ENCODE assay signal across 8 mouse cellular contexts in genomic region chr7:13288621-13289020, GRCm38 (mm10). TPM values are rescaled to one million over a fixed set of nuclear protein-coding genes. Genes with fewer than 3 reads are reported as not detected.
DNase-seq lines count a peak whose midpoint lies in the region; ATAC-seq and TF ChIP-seq lines count a peak whose summit lies in the region.

No protein-coding gene starts in this region.

- no peaks in the 10 kb centered on the region for H3K27me3 ChIP-seq in intestine, embryonic 16.5 days (replicated peaks; ENCODE audit: control insufficient read depth, insufficient read depth, low read length)
- H3K27me3 ChIP-seq in intestine, embryonic 15.5 days (replicated peaks) = no peaks in the 10 kb centered on the region
- no peaks in the 10 kb centered on the region for H3K27me3 ChIP-seq in kidney, embryonic 14.5 days (ENCODE audit: control insufficient read depth, insufficient read depth, low read length)
- H3K27me3 ChIP-seq in neural tube, embryonic 12.5 days (replicated peaks) = no peaks in the 10 kb centered on the region
- H3K27me3 ChIP-seq in thymus, adult 2 months (ENCODE audit: control insufficient read depth, insufficient read depth, low read length) = no peaks in the 10 kb centered on the region

- TF ChIP-seq CTCF in thymus, adult 2 months (IDR thresholded peaks at IDR 0.05; ENCODE audit: borderline replicate concordance, control insufficient read depth, extremely low read depth, insufficient read depth, low read length, poor library complexity) = no peak

- no peak for TF ChIP-seq POLR2A in thymus, adult 2 months (IDR thresholded peaks at IDR 0.05; ENCODE audit: control insufficient read depth, extremely low read depth, insufficient read depth, low read length, poor library complexity)

- 44% methylated on average over 5 of the region's 5 CpGs for WGBS in intestine, embryonic 16.5 days
- WGBS in intestine, embryonic 15.5 days = 44% methylated on average over 5 of the region's 5 CpGs
- 61% methylated on average over 5 of the region's 5 CpGs for WGBS in kidney, embryonic 14.5 days
- 48% methylated on average over 5 of the region's 5 CpGs for WGBS in neural tube, embryonic 12.5 days
- WGBS in thymus, adult 2 months = 85% methylated on average over 5 of the region's 5 CpGs

- no peak overlapping the region for H3K4me2 ChIP-seq in intestine, embryonic 16.5 days (ENCODE audit: low read depth, low read length)
- no peak overlapping the region for H3K4me2 ChIP-seq in intestine, embryonic 15.5 days (replicated peaks)
- no peak overlapping the region for H3K4me2 ChIP-seq in kidney, embryonic 14.5 days (replicated peaks; ENCODE audit: low read depth, low read length)
- no peak overlapping the region for H3K4me2 ChIP-seq in neural tube, embryonic 12.5 days (replicated peaks)

- peak; percentile 48; the same call in 1 of the 2 replicates for ATAC-seq in intestine, embryonic 16.5 days
- ATAC-seq in intestine, embryonic 15.5 days = no peak
- ATAC-seq in common myeloid progenitor, adult 5-6 weeks (replicated peaks; ENCODE audit: low read depth, poor library complexity, severe bottlenecking) = peak; percentile 75
- 0 out of 2 replicates have a peak, but pooled peaks have one; percentile 57 for ATAC-seq in kidney, embryonic 14.5 days (ENCODE audit: low FRiP score, low TSS enrichment)
- peak; percentile 63; the same call in 1 of the 2 replicates for ATAC-seq in neural tube, embryonic 12.5 days (ENCODE audit: low FRiP score, low read depth)

- H3K4me1 ChIP-seq in intestine, embryonic 16.5 days (ENCODE audit: control insufficient read depth, insufficient read depth, low read length) = no peaks in the 10 kb centered on the region
- H3K4me1 ChIP-seq in intestine, embryonic 15.5 days (replicated peaks) = no peaks in the 10 kb centered on the region
- H3K4me1 ChIP-seq in kidney, embryonic 14.5 days (ENCODE audit: control insufficient read depth, insufficient read depth, low read length) = no peaks in the 10 kb centered on the region
- H3K4me1 ChIP-seq in neural tube, embryonic 12.5 days = no peaks in the 10 kb centered on the region
- no peaks in the 10 kb centered on the region for H3K4me1 ChIP-seq in thymus, adult 2 months (replicated peaks; ENCODE audit: control insufficient read depth, insufficient read depth, low read length)

- H3K4me3 ChIP-seq in intestine, embryonic 16.5 days (ENCODE audit: low read length) = no peak overlapping the region
- no peak overlapping the region for H3K4me3 ChIP-seq in intestine, embryonic 15.5 days (replicated peaks)
- no peak overlapping the region for H3K4me3 ChIP-seq in kidney, embryonic 14.5 days (ENCODE audit: low read length)
- no peak overlapping the region for H3K4me3 ChIP-seq in neural tube, embryonic 12.5 days
- H3K4me3 ChIP-seq in thymus, adult 2 months (ENCODE audit: control insufficient read depth, insufficient read depth, low read length) = no peak overlapping the region

- peaks cover 14% of the 10 kb centered on the region for H3K36me3 ChIP-seq in intestine, embryonic 16.5 days (ENCODE audit: control insufficient read depth, insufficient read depth, low read length)
- H3K36me3 ChIP-seq in intestine, embryonic 15.5 days = peaks cover 36% of the 10 kb centered on the region
- H3K36me3 ChIP-seq in kidney, embryonic 14.5 days (ENCODE audit: control insufficient read depth, insufficient read depth, low read length) = peaks cover 94% of the 10 kb centered on the region
- H3K36me3 ChIP-seq in neural tube, embryonic 12.5 days = peaks cover 68% of the 10 kb centered on the region
- peaks cover 46% of the 10 kb centered on the region for H3K36me3 ChIP-seq in thymus, adult 2 months (ENCODE audit: control insufficient read depth, insufficient read depth, low read length)

- H3K9me3 ChIP-seq in intestine, embryonic 16.5 days (ENCODE audit: control insufficient read depth, low read length) = no peaks in the 10 kb centered on the region
- H3K9me3 ChIP-seq in intestine, embryonic 15.5 days = no peaks in the 10 kb centered on the region
- H3K9me3 ChIP-seq in kidney, embryonic 14.5 days (ENCODE audit: control insufficient read depth, low read length) = no peaks in the 10 kb centered on the region
- no peaks in the 10 kb centered on the region for H3K9me3 ChIP-seq in neural tube, embryonic 12.5 days

- H3K27ac ChIP-seq in intestine, embryonic 16.5 days (ENCODE audit: low read length) = no peak overlapping the region
- H3K27ac ChIP-seq in intestine, embryonic 15.5 days = no peak overlapping the region
- no peak overlapping the region for H3K27ac ChIP-seq in kidney, embryonic 14.5 days (ENCODE audit: low read depth, low read length)
- H3K27ac ChIP-seq in neural tube, embryonic 12.5 days = no peak overlapping the region
- H3K27ac ChIP-seq in thymus, adult 2 months (ENCODE audit: control insufficient read depth, insufficient read depth, low read length) = no peak overlapping the region

- DNase-seq in CD4-positive, CD25-positive, alpha-beta regulatory T cell, adult 2 months (ENCODE audit: low read depth, low spot score) = peak; percentile 55
- no peak for DNase-seq in thymus, adult 2 months
- DNase-seq in adrenal gland, adult 18-20 months (ENCODE audit: low spot score in 2 of 2) = no peak

- no peak overlapping the region for H3K9ac ChIP-seq in intestine, embryonic 16.5 days (ENCODE audit: low read depth, low read length)
- no peak overlapping the region for H3K9ac ChIP-seq in intestine, embryonic 15.5 days
- no peak overlapping the region for H3K9ac ChIP-seq in kidney, embryonic 14.5 days (ENCODE audit: low read depth, low read length)
- H3K9ac ChIP-seq in neural tube, embryonic 12.5 days = no peak overlapping the region

RNA-seq across cellular contexts. Expression of gene Zswim9, which starts 10.1 kb away (rescaled TPM):
- 5.2 and 5.3 TPM in 2 replicates for polyA plus RNA-seq in intestine, embryonic 16.5 days (2015; fragmentation: Nextera tagmentation; extraction: Ambion mirVana)
- polyA plus RNA-seq in intestine, embryonic 15.5 days (2015; fragmentation: Nextera tagmentation; extraction: Ambion mirVana) = 6.9 and 7.1 TPM in 2 replicates
- total RNA-seq in common myeloid progenitor, adult 5-6 weeks (2017) = 4.8 and 6.9 TPM in 2 replicates
- 3.6 and 10.3 TPM in 2 replicates for polyA plus RNA-seq in kidney, embryonic 14.5 days (2014; fragmentation: Nextera tagmentation; extraction: Ambion mirVana)
- polyA plus RNA-seq in neural tube, embryonic 12.5 days (2016; fragmentation: Nextera tagmentation; extraction: Ambion mirVana) = 12.0 and 17.9 TPM in 2 replicates
- 7.4 and 7.8 TPM in 2 replicates for polyA plus RNA-seq in thymus, adult 2 months (2012; rRNA removed)
- total RNA-seq in adrenal gland, adult 18-20 months (2021) = 1 to 10 TPM; 8.4 to 9.6 TPM

RNA-seq across cellular contexts. Expression of gene Lig1, which starts 11.5 kb away (rescaled TPM):
- 64.3 and 77.6 TPM in 2 replicates for polyA plus RNA-seq in intestine, embryonic 16.5 days (2015; fragmentation: Nextera tagmentation; extraction: Ambion mirVana)
- 87.2 and 89.2 TPM in 2 replicates for polyA plus RNA-seq in intestine, embryonic 15.5 days (2015; fragmentation: Nextera tagmentation; extraction: Ambion mirVana)
- 94.5 and 102 TPM in 2 replicates for total RNA-seq in common myeloid progenitor, adult 5-6 weeks (2017)
- polyA plus RNA-seq in kidney, embryonic 14.5 days (2014; fragmentation: Nextera tagmentation; extraction: Ambion mirVana) = 120 and 129 TPM in 2 replicates
- 68.9 and 71.2 TPM in 2 replicates for polyA plus RNA-seq in neural tube, embryonic 12.5 days (2016; fragmentation: Nextera tagmentation; extraction: Ambion mirVana)
- 35.8 and 55.2 TPM in 2 replicates for polyA plus RNA-seq in thymus, adult 2 months (2012; rRNA removed)
- 1 to 10 TPM; 6.6 to 9.8 TPM for total RNA-seq in adrenal gland, adult 18-20 months (2021)

RNA-seq across cellular contexts. Expression of gene Pla2g4c, which starts 35.8 kb away (rescaled TPM):
- polyA plus RNA-seq in intestine, embryonic 16.5 days (2015; fragmentation: Nextera tagmentation; extraction: Ambion mirVana) = 0.57 and 0.71 TPM in 2 replicates
- polyA plus RNA-seq in intestine, embryonic 15.5 days (2015; fragmentation: Nextera tagmentation; extraction: Ambion mirVana) = 0.54 and 0.68 TPM in 2 replicates
- 4.0 and 4.7 TPM in 2 replicates for total RNA-seq in common myeloid progenitor, adult 5-6 weeks (2017)
- 1.2 TPM in 2 replicates for polyA plus RNA-seq in kidney, embryonic 14.5 days (2014; fragmentation: Nextera tagmentation; extraction: Ambion mirVana)
- polyA plus RNA-seq in neural tube, embryonic 12.5 days (2016; fragmentation: Nextera tagmentation; extraction: Ambion mirVana) = 0.94 and 1.0 TPM in 2 replicates
- 0.70 and 0.74 TPM in 2 replicates for polyA plus RNA-seq in thymus, adult 2 months (2012; rRNA removed)
- under 1 TPM; 0.20 to 0.38 TPM for total RNA-seq in adrenal gland, adult 18-20 months (2021)
